In genomic region chr3:115763292-115763691, GRCm38 (mm10) we compare ENCODE assay signal across 9 mouse cellular contexts. TPM values are rescaled to one million over a fixed set of nuclear protein-coding genes. Genes with fewer than 3 reads are reported as not detected.
DNase-seq lines count a peak whose midpoint lies in the region; ATAC-seq and TF ChIP-seq lines count a peak whose summit lies in the region.
"Had no signal": no experiment of that assay in that cellular context is flagged by ENCODE, and none has a peak within 500 bp of the region (broad histone marks: within the 10 kb centered on the region; RNA-seq: fewer than 3 reads in every experiment).

No protein-coding gene starts in this region.

- peaks cover 7% of the 10 kb centered on the region; the same call in 1 of the 2 replicates for H3K4me1 ChIP-seq in kidney, embryonic 14.5 days (ENCODE audit: control insufficient read depth, insufficient read depth, low read length)

- H3K27ac ChIP-seq in gastrocnemius, adult 2 months, result peak overlapping the region; percentile 79
- H3K27ac ChIP-seq in kidney, embryonic 14.5 days (ENCODE audit: low read depth, low read length), result peak overlapping the region; percentile 15; the same call in 1 of the 2 replicates

- H3K36me3 ChIP-seq in kidney, embryonic 14.5 days (ENCODE audit: control insufficient read depth, insufficient read depth, low read length), result no peaks in the 10 kb centered on the region

- DNase-seq in gastrocnemius, adult 2 months, result peak; percentile 39
- DNase-seq in gastrocnemius, postnatal 4 days (ENCODE audit: low spot score in 2 of 2), result no peak
- peak; percentile 9 for DNase-seq in gastrocnemius, postnatal 10 days
- DNase-seq in lung, postnatal 4 days, result peak; percentile 23 to 74
- no peak for DNase-seq in left cerebral cortex, adult 8-10 months (ENCODE audit: low spot score in 2 of 2)
- no peak for DNase-seq in neural tube, embryonic 10.5 days (ENCODE audit: extremely low spot score, low spot score)

- peak overlapping the region; percentile 11; the same call in 1 of the 2 replicates for H3K4me3 ChIP-seq in gastrocnemius, adult 2 months
- no peak overlapping the region for H3K4me3 ChIP-seq in kidney, embryonic 14.5 days (ENCODE audit: low read length)
- H3K4me3 ChIP-seq: megakaryocyte, embryonic 14.5 days had no signal

- H3K9ac ChIP-seq in kidney, embryonic 14.5 days (ENCODE audit: low read depth, low read length), result no peak overlapping the region

- ATAC-seq in kidney, embryonic 14.5 days (ENCODE audit: low FRiP score, low TSS enrichment), result peak; percentile 86
- ATAC-seq in erythroid progenitor cell, adult 5-6 weeks (replicated peaks; ENCODE audit: low FRiP score, poor library complexity, severe bottlenecking), result no peak

- H3K4me2 ChIP-seq in kidney, embryonic 14.5 days (replicated peaks; ENCODE audit: low read depth, low read length), result no peak overlapping the region

- WGBS in kidney, embryonic 14.5 days, result 31% methylated on average over 6 of the region's 6 CpGs

- no peaks in the 10 kb centered on the region for H3K27me3 ChIP-seq in kidney, embryonic 14.5 days (ENCODE audit: control insufficient read depth, insufficient read depth, low read length)
- H3K27me3 ChIP-seq: megakaryocyte, embryonic 14.5 days had no signal

- intact Hi-C loops in gastrocnemius, adult 2 months (cut with DNase I), result no loop called here

- TF ChIP-seq CTCF in gastrocnemius, adult 2 months (IDR thresholded peaks at IDR 0.05), result no peak

- no peaks in the 10 kb centered on the region for H3K9me3 ChIP-seq in kidney, embryonic 14.5 days (ENCODE audit: control insufficient read depth, low read length)

RNA-seq across cellular contexts. Expression of gene S1pr1, which starts 48.4 kb away (rescaled TPM):
- total RNA-seq in gastrocnemius, adult 2 months (2021), result 10 to 100 TPM; 16.9 to 34.1 TPM
- 10 to 100 TPM; 25.4 to 26.6 TPM for total RNA-seq in gastrocnemius, postnatal 4 days (2021)
- 10 to 100 TPM; 23.5 to 29.2 TPM for total RNA-seq in gastrocnemius, postnatal 10 days (2021)
- polyA plus RNA-seq in kidney, embryonic 14.5 days (2014; fragmentation: Nextera tagmentation; extraction: Ambion mirVana), result 10.4 and 11.1 TPM in 2 replicates
- total RNA-seq in left cerebral cortex, adult 8-10 months (2022), result 100 to 1,000 TPM in 3 of 4 experiments, 10 to 100 TPM in 1; 85.9 to 113 (median 105) TPM
- 15.5 and 19.7 TPM in 2 replicates for total RNA-seq in erythroid progenitor cell, adult 5-6 weeks (2015; ENCODE audit: low replicate concordance)
- 2.2 and 5.4 TPM in 2 replicates for total RNA-seq in erythroid progenitor cell, adult 5-6 weeks (2017; ENCODE audit: low replicate concordance)

Comparison
In these comparisons a context has a peak if more than half of its experiments do, and no peak if none do; other contexts are left out.
1. DNase-seq: peak in gastrocnemius, adult 2 months (single experiment), gastrocnemius, postnatal 10 days (single experiment) and lung, postnatal 4 days (2 of 2); none in gastrocnemius, postnatal 4 days (0 of 2), left cerebral cortex, adult 8-10 months (0 of 2) and neural tube, embryonic 10.5 days (single experiment).